Mouse (Mus musculus) forebrain, embryonic 13.5 days (tissue): ENCODE data around the gene Apod. TPM values are rescaled to one million over a fixed set of nuclear protein-coding genes. Genes with fewer than 3 reads are reported as not detected.

ENCODE experiments used
- ATAC-seq: fragments of 200-750 bp; cut with Nextera tagmentation; 2 replicates; pipeline ENCODE4 v1.8.0; 2017
- H3K27ac ChIP-seq: fragments of 300-500 bp; sonication (generic); 2 replicates; pipeline ENCODE4 v1.5.1; 2015; ENCODE audit warnings: inconsistent platforms, mild to moderate bottlenecking, moderate library complexity
- H3K27me3 ChIP-seq: fragments of 300-500 bp; sonication (generic); 2 replicates; pipeline ENCODE4 v1.6.1; 2015; ENCODE audit warnings: mild to moderate bottlenecking, inconsistent platforms
- H3K36me3 ChIP-seq: fragments of 300-500 bp; sonication (generic); 2 replicates; pipeline ENCODE4 v1.6.1; 2015; ENCODE audit warnings: mild to moderate bottlenecking, inconsistent platforms; ENCODE audit not compliant: poor library complexity, severe bottlenecking
- H3K4me1 ChIP-seq: fragments of 300-500 bp; sonication (generic); 2 replicates; pipeline ENCODE4 v1.6.1; 2015; ENCODE audit warnings: inconsistent platforms
- H3K4me2 ChIP-seq: fragments of 300-500 bp; sonication (generic); 2 replicates; pipeline ENCODE4 v1.6.1; 2015; ENCODE audit warnings: inconsistent platforms, mild to moderate bottlenecking, moderate library complexity
- H3K4me3 ChIP-seq: fragments of 300-500 bp; sonication (generic); 2 replicates; pipeline ENCODE4 v1.5.1; 2015; ENCODE audit warnings: mild to moderate bottlenecking, inconsistent platforms
- H3K9ac ChIP-seq: fragments of 300-500 bp; sonication (generic); 2 replicates; pipeline ENCODE4 v1.6.1; 2015; ENCODE audit warnings: mild to moderate bottlenecking, inconsistent platforms
- H3K9me3 ChIP-seq: fragments of 300-500 bp; sonication (generic); replicated peaks from 2 replicates; pipeline ENCODE4 v1.6.1; 2016; ENCODE audit warnings: inconsistent platforms
- WGBS: fragments of 180-500 bp; shearing (Covaris S2); methylation state at CpG from one replicate; pipeline ENCODE4 v1.1.7; 2015; 5-methylcytosine and 5-hydroxymethylcytosine counted together
- microRNA-seq: library from miRNA; unstranded; fragments of <30 nt; microRNA quantifications from one replicate; pipeline ENCODE4, GENCODE M21; 2016
- polyA plus RNA-seq: library from polyadenylated mRNA; unstranded; fragments of >200 nt; fragmentation: Nextera tagmentation; extraction: Ambion mirVana; gene quantifications from 2 replicates; pipeline ENCODE4 v1.2.1, GENCODE M21; 2015

Gene Apod
- polyA plus RNA-seq, 1 experiment from 2014 or later: 32.5 TPM

- Histone ChIP-seq H3K4me1 (peaks cover 27% of the 10 kb centered on the region), H3K4me3 (no peak overlapping the region), H3K4me2 (no peak overlapping the region), H3K27me3 (no peaks in the 10 kb centered on the region), H3K9ac (no peak overlapping the region), H3K9me3 (no peaks in the 10 kb centered on the region), H3K27ac (no peak overlapping the region), H3K36me3 (peaks cover 2% of the 10 kb centered on the region; the same call in 1 of the 2 replicates)
- ATAC-seq: no peak
- 69% methylated on average over 7 of the region's 7 CpGs for WGBS
Observed at GRCm38 (mm10) chr16:31276539-31276938, 38.1 kb downstream of the Apod start.

- ATAC-seq: peak; percentile 96
Observed at GRCm38 (mm10) chr16:31274674-31275460, 39.7 kb downstream of the Apod start, which contains the start of gene Ppp1r2. TSS of gene Ppp1r2 (minus strand) at chr16:31275277.

GRCm38 (mm10) chr16:31274084-31274483 lies 40.5 kb downstream of the Apod start:
- Histone ChIP-seq H3K36me3 (peaks cover 5% of the 10 kb centered on the region; the same call in 1 of the 2 replicates), H3K4me1 (peaks cover 40% of the 10 kb centered on the region), H3K4me3 (peak overlapping the region; percentile 87), H3K27ac (no peak overlapping the region), H3K9me3 (no peaks in the 10 kb centered on the region), H3K27me3 (no peaks in the 10 kb centered on the region), H3K4me2 (peak overlapping the region; percentile 65), H3K9ac (peak overlapping the region; percentile 95)
- no peak for ATAC-seq
- WGBS: 7% methylated on average over 6 of the region's 6 CpGs

More at GRCm38 (mm10) chr16:31274674-31275460, 39.7 kb downstream of the Apod start, which contains the start of gene Ppp1r2:
- WGBS: under 1% methylated on average over 61 of the region's 83 CpGs
- Histone ChIP-seq H3K27me3 (no peaks in the 10 kb centered on the region), H3K9ac (peak within 1 kb of the TSS; percentile 95), H3K4me2 (peak within 1 kb of the TSS; percentile 65), H3K4me3 (peak within 1 kb of the TSS; percentile 87), H3K4me1 (peaks cover 37% of the 10 kb centered on the region), H3K36me3 (peaks cover 5% of the 10 kb centered on the region; the same call in 1 of the 2 replicates), H3K9me3 (no peaks in the 10 kb centered on the region), H3K27ac (peak within 1 kb of the TSS; percentile 83)

- Histone ChIP-seq H3K4me2 (no peak overlapping the region), H3K4me3 (no peak overlapping the region), H3K9ac (no peak overlapping the region), H3K9me3 (no peaks in the 10 kb centered on the region), H3K4me1 (peaks cover 14% of the 10 kb centered on the region; the same call in 1 of the 2 replicates), H3K36me3 (peaks cover 14% of the 10 kb centered on the region), H3K27me3 (no peaks in the 10 kb centered on the region), H3K27ac (no peak overlapping the region)
- ATAC-seq: no peak
- WGBS: 94% methylated on average over 2 of the region's 2 CpGs
Observed at GRCm38 (mm10) chr16:31266692-31267091, 47.9 kb downstream of the Apod start.

- no peak for ATAC-seq
- Histone ChIP-seq H3K4me2 (no peak overlapping the region), H3K27ac (no peak overlapping the region), H3K4me1 (no peaks in the 10 kb centered on the region), H3K9ac (no peak overlapping the region), H3K9me3 (no peaks in the 10 kb centered on the region), H3K27me3 (no peaks in the 10 kb centered on the region), H3K36me3 (peaks cover 63% of the 10 kb centered on the region), H3K4me3 (no peak overlapping the region)
- 94% methylated on average over 2 of the region's 2 CpGs for WGBS
Observed at GRCm38 (mm10) chr16:31256151-31256550, 58.5 kb downstream of the Apod start.

- no peaks in the 10 kb centered on the region for H3K27me3 ChIP-seq
- 68% methylated on average over 3 of the region's 3 CpGs for WGBS
- H3K9ac ChIP-seq: no peak overlapping the region
- no peak overlapping the region for H3K4me2 ChIP-seq
- H3K4me3 ChIP-seq: no peak overlapping the region
- H3K9me3 ChIP-seq: no peaks in the 10 kb centered on the region
- H3K36me3 ChIP-seq: peaks cover 62% of the 10 kb centered on the region
- no peaks in the 10 kb centered on the region for H3K4me1 ChIP-seq
- no peak for ATAC-seq
- H3K27ac ChIP-seq: no peak overlapping the region
Observed at GRCm38 (mm10) chr16:31255685-31256084, 58.9 kb downstream of the Apod start.

GRCm38 (mm10) chr16:31249401-31249800 lies 65.2 kb downstream of the Apod start:
- Histone ChIP-seq H3K27ac (no peak overlapping the region), H3K4me3 (no peak overlapping the region), H3K36me3 (0 out of 2 replicates have a peak, but pooled peaks cover 16% of the 10 kb centered on the region), H3K9ac (no peak overlapping the region), H3K27me3 (no peaks in the 10 kb centered on the region), H3K9me3 (no peaks in the 10 kb centered on the region), H3K4me2 (no peak overlapping the region), H3K4me1 (no peaks in the 10 kb centered on the region)
- 94% methylated on average over 3 of the region's 3 CpGs for WGBS
- ATAC-seq: no peak

GRCm38 (mm10) chr16:31248717-31249116 lies 65.9 kb downstream of the Apod start:
- Histone ChIP-seq H3K4me2 (no peak overlapping the region), H3K9me3 (no peaks in the 10 kb centered on the region), H3K36me3 (0 out of 2 replicates have a peak, but pooled peaks cover 16% of the 10 kb centered on the region), H3K9ac (no peak overlapping the region), H3K4me1 (no peaks in the 10 kb centered on the region), H3K27ac (no peak overlapping the region), H3K4me3 (no peak overlapping the region), H3K27me3 (no peaks in the 10 kb centered on the region)
- no peak for ATAC-seq
- WGBS: 90% methylated on average over 13 of the region's 13 CpGs

GRCm38 (mm10) chr16:31247442-31247841 lies 67.2 kb downstream of the Apod start:
- Histone ChIP-seq H3K9me3 (no peaks in the 10 kb centered on the region), H3K27ac (no peak overlapping the region), H3K4me1 (no peaks in the 10 kb centered on the region), H3K27me3 (no peaks in the 10 kb centered on the region), H3K4me2 (no peak overlapping the region), H3K9ac (no peak overlapping the region), H3K36me3 (0 out of 2 replicates have a peak, but pooled peaks cover 11% of the 10 kb centered on the region), H3K4me3 (no peak overlapping the region)
- ATAC-seq: no peak
- 88% methylated on average over 7 of the region's 7 CpGs for WGBS

Small RNA genes within 50 kb of the gene (microRNA-seq; reads per million reads assigned to microRNA genes)
- gene Gm27415: not detected

Other genes starting within 250 kb of the Apod start
- 7.3 and 7.5 TPM in 2 replicates for gene Xxylt1, start 233.4 kb downstream of the Apod start, polyA plus RNA-seq
- 13.9 and 14.9 TPM in 2 replicates for gene Acap2, start 113.6 kb downstream of the Apod start, polyA plus RNA-seq
- gene Ppp1r2, start 39.5 kb downstream of the Apod start, polyA plus RNA-seq: 91.9 and 95.2 TPM in 2 replicates
- 71.3 and 88.7 TPM in 2 replicates for gene Bdh1, start 107.5 kb upstream of the Apod start, polyA plus RNA-seq